Mouse (Mus musculus) granulocyte monocyte progenitor cell, adult 5-6 weeks (primary cell): ENCODE results near the gene Rfng. TPM values are rescaled to one million over a fixed set of nuclear protein-coding genes. Genes with fewer than 3 reads are reported as not detected.
"Not testable (repeated sequence)": the region's sequence is repeated elsewhere in the genome, so short reads cannot be mapped to it uniquely, and the experiment has no call there.

Experiments
- ATAC-seq: replicated peaks from 2 replicates; pipeline ENCODE4 v1.8.0; 2016; ENCODE audit warnings: mild to moderate bottlenecking, moderate TSS enrichment, inconsistent platforms; ENCODE audit not compliant: poor library complexity, severe bottlenecking
- total RNA-seq, 2 experiments: library from RNA; stranded (forward) in 1 of 2; stranded (reverse) in 1 of 2; fragments of 200-712, 200-1000 nt in 1 of 2; fragments of >200 nt in 1 of 2; fragmentation: Nextera tagmentation in 1 of 2; gene quantifications; 2 replicates each; pipeline ENCODE4 v1.2.3; 2014 to 2017

Rfng gene
- total RNA-seq (2014; fragmentation: Nextera tagmentation) (23.8 TPM in 2 replicates), total RNA-seq (2017) (3.1 and 4.7 TPM in 2 replicates)

- peak; percentile 71 for ATAC-seq
These were observed at the start of gene Rfng, which contains the start of gene Gps1 for GRCm38 (mm10) chr11:120784064-120784791. Gene Rfng, minus strand, starts transcription at chr11:120784207. Gene Gps1, plus strand, starts transcription at chr11:120784272.

- not testable (repeated sequence) for ATAC-seq
These were observed 49.0 kb upstream of the Rfng start for GRCm38 (mm10) chr11:120832962-120833361.

GRCm38 (mm10) chr11:120831659-120832440 lies 47.8 kb upstream of the Rfng start:
- no peak for ATAC-seq

- no peak for ATAC-seq
These were observed 46.7 kb upstream of the Rfng start for GRCm38 (mm10) chr11:120830686-120831085.

- no peak for ATAC-seq
These were observed 45.9 kb upstream of the Rfng start for GRCm38 (mm10) chr11:120829757-120830532.

- no peak for ATAC-seq
These were observed 44.4 kb upstream of the Rfng start for GRCm38 (mm10) chr11:120828416-120828815.

- no peak for ATAC-seq
These were observed 42.3 kb upstream of the Rfng start for GRCm38 (mm10) chr11:120826016-120826953.

GRCm38 (mm10) chr11:120825289-120825863 lies 41.4 kb upstream of the Rfng start:
- ATAC-seq, result no peak

- ATAC-seq, result no peak
These were observed 40.8 kb upstream of the Rfng start for GRCm38 (mm10) chr11:120824787-120825288.

GRCm38 (mm10) chr11:120823956-120824786 lies 40.2 kb upstream of the Rfng start, which contains the start of gene Fasn:
Gene Fasn, minus strand, starts transcription at chr11:120824547.
- ATAC-seq, result peak; percentile 67

GRCm38 (mm10) chr11:120823551-120823947 lies 39.5 kb upstream of the Rfng start:
- peak; percentile 10 for ATAC-seq

- peak; percentile 19 for ATAC-seq
These were observed 39.0 kb upstream of the Rfng start for GRCm38 (mm10) chr11:120822831-120823550.

GRCm38 (mm10) chr11:120822321-120822720 lies 38.3 kb upstream of the Rfng start:
- no peak for ATAC-seq

GRCm38 (mm10) chr11:120821076-120821922 lies 37.3 kb upstream of the Rfng start:
- ATAC-seq, result no peak

GRCm38 (mm10) chr11:120820546-120820945 lies 36.5 kb upstream of the Rfng start:
- ATAC-seq, result no peak

- ATAC-seq, result no peak
These were observed 35.5 kb upstream of the Rfng start for GRCm38 (mm10) chr11:120819556-120819955.
